Mouse (Mus musculus): ENCODE data around the gene Gm13199.
A peak's percentile ranks its signal among the peaks of the same experiment; 100 is the strongest.

Gm13199 gene

GRCm38 (mm10) chr2:5862834-5863233, at the start of gene Gm13199:
Gene Gm13199, minus strand, starts transcription at chr2:5862934.
- DNase-seq (ENCODE audit: low read depth, low spot score), result no peak

GRCm38 (mm10) chr2:5911282-5911965, 48.7 kb upstream of the Gm13199 start:
- DNase-seq (ENCODE audit: low read depth, low spot score), result no peak

- no peak for DNase-seq (ENCODE audit: low read depth, low spot score)
Observed at GRCm38 (mm10) chr2:5906625-5907024, 43.9 kb upstream of the Gm13199 start.

GRCm38 (mm10) chr2:5906092-5906491, 43.4 kb upstream of the Gm13199 start:
- no peak for DNase-seq (ENCODE audit: low read depth, low spot score)

GRCm38 (mm10) chr2:5900145-5900544, 37.4 kb upstream of the Gm13199 start:
- DNase-seq (ENCODE audit: low read depth, low spot score), result no peak

GRCm38 (mm10) chr2:5894843-5895570, 32.3 kb upstream of the Gm13199 start, which contains the start of gene Sec61a2:
Gene Sec61a2, minus strand, starts transcription at chr2:5895432.
- peak; percentile 94 for DNase-seq (ENCODE audit: low read depth, low spot score)

GRCm38 (mm10) chr2:5894296-5894695, 31.6 kb upstream of the Gm13199 start:
- DNase-seq (ENCODE audit: low read depth, low spot score), result no peak

GRCm38 (mm10) chr2:5889412-5889811, 26.7 kb upstream of the Gm13199 start:
- no peak for DNase-seq (ENCODE audit: low read depth, low spot score)

- DNase-seq (ENCODE audit: low read depth, low spot score), result no peak
Observed at GRCm38 (mm10) chr2:5888865-5889264, 26.1 kb upstream of the Gm13199 start.

- no peak for DNase-seq (ENCODE audit: low read depth, low spot score)
Observed at GRCm38 (mm10) chr2:5877446-5877845, 14.7 kb upstream of the Gm13199 start.

- DNase-seq (ENCODE audit: low read depth, low spot score), result no peak
Observed at GRCm38 (mm10) chr2:5869746-5870145, 7.0 kb upstream of the Gm13199 start.

- no peak for DNase-seq (ENCODE audit: low read depth, low spot score)
Observed at GRCm38 (mm10) chr2:5867681-5868080, 4.9 kb upstream of the Gm13199 start.

- DNase-seq (ENCODE audit: low read depth, low spot score), result no peak
Observed at GRCm38 (mm10) chr2:5851866-5852265, 10.9 kb downstream of the Gm13199 start.

GRCm38 (mm10) chr2:5851116-5851515, 11.6 kb downstream of the Gm13199 start:
- no peak for DNase-seq (ENCODE audit: low read depth, low spot score)

- no peak for DNase-seq (ENCODE audit: low read depth, low spot score)
Observed at GRCm38 (mm10) chr2:5845826-5846225, 16.9 kb downstream of the Gm13199 start.

GRCm38 (mm10) chr2:5844873-5845631, 17.7 kb downstream of the Gm13199 start, which contains the start of the genes Nudt5 and Cdc123:
Gene Nudt5, plus strand, starts transcription at chr2:5845019.
Gene Cdc123, minus strand, starts transcription at chr2:5845164.
- DNase-seq (ENCODE audit: low read depth, low spot score), result peak; percentile 93

GRCm38 (mm10) chr2:5844181-5844872, 18.4 kb downstream of the Gm13199 start:
- no peak for DNase-seq (ENCODE audit: low read depth, low spot score)

GRCm38 (mm10) chr2:5840815-5841214, 21.9 kb downstream of the Gm13199 start:
- DNase-seq (ENCODE audit: low read depth, low spot score), result no peak

GRCm38 (mm10) chr2:5825265-5825913, 37.3 kb downstream of the Gm13199 start:
- DNase-seq (ENCODE audit: low read depth, low spot score), result no peak

GRCm38 (mm10) chr2:5824685-5825084, 38.0 kb downstream of the Gm13199 start:
- DNase-seq (ENCODE audit: low read depth, low spot score), result no peak

- DNase-seq (ENCODE audit: low read depth, low spot score), result no peak
Observed at GRCm38 (mm10) chr2:5824213-5824612, 38.5 kb downstream of the Gm13199 start.

Measured in retina, adult 2 months (tissue).